Mouse (Mus musculus) myocyte (in vitro differentiated cells): Measurements from ENCODE around the gene Smim4.

ENCODE experiments used
- MYOD1 ChIP-seq, 3 experiments: IDR thresholded peaks; one replicate each; pipeline ENCODE4 v1.6.1; 2011; ENCODE audit warnings: control low read depth in 2 of 3, low read depth in 2 of 3, mild to moderate bottlenecking in 2 of 3, moderate library complexity in 1 of 3; ENCODE audit not compliant: insufficient read length in 2 of 3, control insufficient read depth in 1 of 3
- POLR2A ChIP-seq: IDR thresholded peaks from one replicate; pipeline ENCODE4 v1.6.1; 2011; ENCODE audit warnings: low read depth, mild to moderate bottlenecking, control low read depth, moderate library complexity; ENCODE audit not compliant: insufficient read length
- POLR2AphosphoS2 ChIP-seq: IDR thresholded peaks from one replicate; pipeline ENCODE4 v1.6.1; 2011; ENCODE audit warnings: low read depth, control low read depth; ENCODE audit not compliant: insufficient read length

DNA sequence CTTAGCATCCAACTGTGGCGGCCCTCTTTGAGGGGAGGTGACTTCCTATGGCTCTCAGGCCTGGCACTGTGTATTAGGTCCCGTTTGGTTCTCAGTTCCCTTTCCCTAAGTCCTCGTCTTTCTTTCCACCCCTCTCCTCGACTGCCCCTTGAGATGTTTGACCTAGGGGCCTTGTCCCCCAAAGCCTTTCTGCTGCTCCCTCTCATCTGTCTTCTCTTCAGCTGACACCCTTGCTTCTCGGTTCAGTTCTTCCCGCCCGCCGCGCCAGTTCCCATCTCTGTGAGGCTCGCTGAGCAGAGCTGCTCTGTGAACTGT is 8.5 kb upstream of the Smim4 start:
- no peak for TF ChIP-seq MYOD1 (IDR thresholded peaks at IDR 0.05; ENCODE audit: control insufficient read depth in 1 of 3, insufficient read length in 2 of 3, low read depth in 2 of 3)
- TF ChIP-seq POLR2A: no peak
- no peak for TF ChIP-seq POLR2AphosphoS2
